Mouse (Mus musculus) megakaryocyte, embryonic 14.5 days (primary cell): ENCODE data around the gene Pon1. TPM values are rescaled to one million over a fixed set of nuclear protein-coding genes. Genes with fewer than 3 reads are reported as not detected.

Source experiments
- H3K27me3 ChIP-seq: replicated peaks from 2 replicates; pipeline ENCODE3; 2012; ENCODE audit warnings: inconsistent platforms
- H3K36me3 ChIP-seq: replicated peaks from 2 replicates; pipeline ENCODE3; 2012; ENCODE audit warnings: low read length, inconsistent platforms, mixed read lengths
- H3K4me1 ChIP-seq: 2 replicates; pipeline ENCODE4 v1.6.1; 2012; ENCODE audit warnings: inconsistent platforms
- H3K4me3 ChIP-seq: replicated peaks from 2 replicates; pipeline ENCODE3; 2012; ENCODE audit warnings: moderate library complexity, mild to moderate bottlenecking, inconsistent platforms
- H3K9me3 ChIP-seq: 2 replicates; pipeline ENCODE4 v1.6.1; 2012; ENCODE audit warnings: inconsistent platforms
- FLI1 ChIP-seq: IDR thresholded peaks from 2 replicates; pipeline ENCODE4 v1.6.1; 2012; ENCODE audit warnings: low read length, inconsistent platforms, mixed read lengths
- GATA1 ChIP-seq: IDR thresholded peaks from 3 replicates; pipeline ENCODE4 v1.6.1; 2012; ENCODE audit warnings: mixed read lengths, low read length, inconsistent platforms, borderline replicate concordance
- polyA plus RNA-seq: library from polyadenylated mRNA; stranded (reverse); fragments of >175 nt; gene quantifications from 2 replicates; pipeline ENCODE4 v1.2.3, GENCODE M21; 2012; ENCODE audit warnings: low replicate concordance; ENCODE audit not compliant: insufficient read depth

Pon1 gene
- polyA plus RNA-seq, 1 experiment, result not detected

- Histone ChIP-seq H3K4me1 (peaks cover 20% of the 10 kb centered on the region), H3K27me3 (no peaks in the 10 kb centered on the region), H3K4me3 (no peak overlapping the region), H3K36me3 (no peaks in the 10 kb centered on the region), H3K9me3 (no peaks in the 10 kb centered on the region)
- TF ChIP-seq FLI1 (no peak), GATA1 (no peak)
Observed at GRCm38 (mm10) chr6:5180645-5181044, 13.1 kb downstream of the Pon1 start.

- no peaks in the 10 kb centered on the region for H3K9me3 ChIP-seq
- no peaks in the 10 kb centered on the region for H3K27me3 ChIP-seq
- TF ChIP-seq FLI1 (no peak), GATA1 (no peak)
- H3K36me3 ChIP-seq, result no peaks in the 10 kb centered on the region
- no peak overlapping the region for H3K4me3 ChIP-seq
- H3K4me1 ChIP-seq, result peaks cover 28% of the 10 kb centered on the region
Observed at GRCm38 (mm10) chr6:5179189-5179588, 14.6 kb downstream of the Pon1 start.

- Histone ChIP-seq H3K4me1 (peaks cover 26% of the 10 kb centered on the region), H3K27me3 (no peaks in the 10 kb centered on the region), H3K36me3 (no peaks in the 10 kb centered on the region), H3K4me3 (no peak overlapping the region), H3K9me3 (no peaks in the 10 kb centered on the region)
- TF ChIP-seq FLI1 (no peak), GATA1 (no peak)
Observed at GRCm38 (mm10) chr6:5177967-5178891, 15.5 kb downstream of the Pon1 start.

- Histone ChIP-seq H3K4me3 (no peak overlapping the region), H3K4me1 (peaks cover 48% of the 10 kb centered on the region), H3K27me3 (no peaks in the 10 kb centered on the region), H3K36me3 (no peaks in the 10 kb centered on the region), H3K9me3 (no peaks in the 10 kb centered on the region)
- no peak for TF ChIP-seq GATA1
- TF ChIP-seq FLI1, result no peak
Observed at GRCm38 (mm10) chr6:5174179-5174812, 19.4 kb downstream of the Pon1 start.

- Histone ChIP-seq H3K27me3 (no peaks in the 10 kb centered on the region), H3K9me3 (no peaks in the 10 kb centered on the region), H3K36me3 (no peaks in the 10 kb centered on the region), H3K4me1 (peaks cover 48% of the 10 kb centered on the region), H3K4me3 (no peak overlapping the region)
- TF ChIP-seq GATA1 (no peak), FLI1 (no peak)
Observed at GRCm38 (mm10) chr6:5172571-5172970, 21.2 kb downstream of the Pon1 start.

- TF ChIP-seq GATA1 (no peak), FLI1 (no peak)
- Histone ChIP-seq H3K36me3 (no peaks in the 10 kb centered on the region), H3K4me3 (no peak overlapping the region), H3K27me3 (no peaks in the 10 kb centered on the region), H3K4me1 (peaks cover 56% of the 10 kb centered on the region), H3K9me3 (no peaks in the 10 kb centered on the region)
Observed at GRCm38 (mm10) chr6:5171418-5171817, 22.3 kb downstream of the Pon1 start.

- no peaks in the 10 kb centered on the region for H3K27me3 ChIP-seq
- H3K4me3 ChIP-seq, result no peak overlapping the region
- H3K9me3 ChIP-seq, result no peaks in the 10 kb centered on the region
- H3K36me3 ChIP-seq, result no peaks in the 10 kb centered on the region
- TF ChIP-seq GATA1 (no peak), FLI1 (no peak)
- peaks cover 75% of the 10 kb centered on the region for H3K4me1 ChIP-seq
Observed at GRCm38 (mm10) chr6:5168158-5168557, 25.6 kb downstream of the Pon1 start.

GRCm38 (mm10) chr6:5167051-5167677, 26.6 kb downstream of the Pon1 start:
- no peaks in the 10 kb centered on the region for H3K9me3 ChIP-seq
- H3K36me3 ChIP-seq, result no peaks in the 10 kb centered on the region
- H3K4me3 ChIP-seq, result peak overlapping the region; percentile 85
- H3K27me3 ChIP-seq, result no peaks in the 10 kb centered on the region
- peaks cover 76% of the 10 kb centered on the region for H3K4me1 ChIP-seq
- no peak for TF ChIP-seq GATA1

GRCm38 (mm10) chr6:5164855-5165254, 28.9 kb downstream of the Pon1 start:
- H3K4me1 ChIP-seq, result peaks cover 72% of the 10 kb centered on the region
- H3K4me3 ChIP-seq, result no peak overlapping the region

GRCm38 (mm10) chr6:5163507-5164144, 30.1 kb downstream of the Pon1 start:
- TF ChIP-seq GATA1, result no peak
- no peak for TF ChIP-seq FLI1
- no peak overlapping the region for H3K4me3 ChIP-seq
- H3K4me1 ChIP-seq, result peaks cover 82% of the 10 kb centered on the region
- no peaks in the 10 kb centered on the region for H3K27me3 ChIP-seq
- H3K9me3 ChIP-seq, result no peaks in the 10 kb centered on the region
- no peaks in the 10 kb centered on the region for H3K36me3 ChIP-seq

More at GRCm38 (mm10) chr6:5164855-5165254, 28.9 kb downstream of the Pon1 start:
- H3K27me3 ChIP-seq, result no peaks in the 10 kb centered on the region
- no peaks in the 10 kb centered on the region for H3K9me3 ChIP-seq
- H3K36me3 ChIP-seq, result no peaks in the 10 kb centered on the region
- no peak for TF ChIP-seq GATA1
